Mouse (Mus musculus) olfactory bulb, adult 2 months (tissue): ENCODE measurements at regions not wholly inside any gene's neighbourhood (a gene's known extent, or its start where the extent isn't known, plus 50 kb on each side); places are given as distances from the start of the nearest gene placed in this dataset.
"Not testable (repeated sequence)": the region's sequence is repeated elsewhere in the genome, so short reads cannot be mapped to it uniquely, and the experiment has no call there.

ENCODE experiments used
- H3K27ac ChIP-seq: fragments of 200-500 bp; 2 replicates; pipeline ENCODE4 v1.5.1; 2012; ENCODE audit warnings: low read depth, low read length; ENCODE audit not compliant: insufficient read depth
- H3K4me1 ChIP-seq: fragments of 200-500 bp; 2 replicates; pipeline ENCODE4 v1.6.1; 2012; ENCODE audit warnings: low read length; ENCODE audit not compliant: control insufficient read depth, insufficient read depth
- H3K4me3 ChIP-seq: fragments of 200-500 bp; 2 replicates; pipeline ENCODE4 v1.5.1; 2012; ENCODE audit warnings: mild to moderate bottlenecking, low read depth, low read length, moderate library complexity; ENCODE audit not compliant: insufficient read depth
- CTCF ChIP-seq: fragments of 200-500 bp; IDR thresholded peaks from 2 replicates; pipeline ENCODE4 v1.5.1; 2012; ENCODE audit warnings: low read depth, mild to moderate bottlenecking, low read length, moderate library complexity; ENCODE audit not compliant: insufficient read depth
- POLR2A ChIP-seq: fragments of 200-500 bp; IDR thresholded peaks from 2 replicates; pipeline ENCODE4 v1.6.1; 2012; ENCODE audit warnings: mild to moderate bottlenecking, low read depth, low read length, moderate library complexity; ENCODE audit not compliant: insufficient read depth
- WGBS: fragments of 180-500 bp; shearing (Covaris S2); methylation state at CpG from one replicate; pipeline ENCODE4 v1.1.7; 2018; 5-methylcytosine and 5-hydroxymethylcytosine counted together

DNA sequence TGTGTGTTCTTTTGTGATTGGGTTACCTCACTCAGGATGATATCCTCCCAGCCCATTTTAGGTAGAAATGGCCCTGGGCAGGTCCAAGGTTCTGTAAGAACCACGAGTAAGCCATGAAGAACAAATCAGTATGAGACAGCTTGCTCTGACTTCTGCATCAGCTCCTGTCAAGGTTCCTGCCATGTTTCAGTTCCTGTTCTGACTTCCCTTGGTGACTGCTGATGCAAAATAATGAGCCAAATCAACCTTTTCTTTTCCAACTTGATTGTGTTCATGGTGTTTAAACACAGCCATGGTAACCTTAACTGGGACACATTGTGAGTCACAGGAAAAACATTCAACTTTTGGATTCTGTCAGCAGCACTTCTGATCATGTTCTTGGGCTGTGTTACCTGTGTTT is 667.4 kb upstream of the Igfbp7 start:
- H3K4me1 ChIP-seq: no peaks in the 10 kb centered on the region
- H3K4me3 ChIP-seq: no peak overlapping the region
- no peak overlapping the region for H3K27ac ChIP-seq
- TF ChIP-seq CTCF (no peak), POLR2A (no peak)
- WGBS: 48% methylated on average over 1 of the region's 1 CpGs

DNA sequence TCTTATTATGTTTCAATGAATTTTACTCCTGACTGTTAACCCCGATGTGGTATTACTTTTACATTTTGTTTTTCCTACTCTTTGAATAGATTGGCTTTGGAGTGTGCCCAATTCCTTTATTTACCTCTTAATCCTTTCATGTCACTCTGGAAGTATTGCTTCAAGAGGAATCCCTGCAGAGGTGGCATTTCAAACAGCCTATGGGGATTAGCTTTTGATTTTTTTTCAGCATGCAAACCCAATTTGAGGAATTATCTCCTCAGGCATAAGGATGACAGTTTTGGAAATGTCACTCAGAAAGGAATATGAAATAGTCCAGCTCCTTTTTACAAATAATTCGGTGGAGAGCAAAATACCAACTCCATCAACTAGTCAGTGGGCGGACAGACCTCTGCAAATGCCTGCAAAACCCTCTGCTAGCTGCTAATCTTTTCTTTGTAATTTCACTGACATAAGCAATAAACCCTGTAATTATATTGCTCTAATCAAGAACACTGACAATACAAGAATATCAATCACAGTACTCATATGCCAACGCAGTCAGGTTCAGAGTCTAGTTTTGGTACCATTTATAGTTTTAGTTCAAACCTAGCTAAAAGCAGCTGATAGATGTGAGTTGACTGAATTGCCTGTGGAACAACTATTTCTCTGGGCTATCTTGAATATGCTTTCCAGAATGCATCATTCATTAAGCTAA is 624.9 kb upstream of the Igfbp7 start:
- Histone ChIP-seq H3K27ac (no peak overlapping the region), H3K4me1 (no peaks in the 10 kb centered on the region), H3K4me3 (no peak overlapping the region)
- TF ChIP-seq CTCF (no peak), POLR2A (no peak)
- WGBS: 43% methylated on average over 4 of the region's 4 CpGs

DNA sequence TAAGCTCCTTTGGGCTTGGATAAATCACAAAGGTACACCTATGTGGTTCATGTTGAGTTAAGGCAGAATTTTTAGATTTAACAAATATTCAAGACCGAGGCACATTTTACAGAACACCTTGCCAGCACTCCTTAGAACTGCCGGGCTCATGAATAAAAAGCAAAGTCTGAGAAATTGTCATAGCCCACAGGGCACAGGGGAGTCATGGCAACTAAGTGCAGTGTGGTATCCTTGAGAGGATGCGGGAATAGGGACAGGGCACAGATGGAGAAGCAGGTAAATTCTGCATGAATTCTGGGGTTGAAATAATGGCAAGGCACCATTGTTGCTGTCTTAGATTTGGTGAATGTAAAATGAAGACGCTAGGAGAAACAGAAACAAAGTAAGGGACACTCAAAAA is 609.7 kb upstream of the Igfbp7 start:
- TF ChIP-seq CTCF (no peak), POLR2A (no peak)
- 85% methylated on average over 4 of the region's 4 CpGs for WGBS
- no peak overlapping the region for H3K27ac ChIP-seq
- H3K4me3 ChIP-seq: no peak overlapping the region
- no peaks in the 10 kb centered on the region for H3K4me1 ChIP-seq

DNA sequence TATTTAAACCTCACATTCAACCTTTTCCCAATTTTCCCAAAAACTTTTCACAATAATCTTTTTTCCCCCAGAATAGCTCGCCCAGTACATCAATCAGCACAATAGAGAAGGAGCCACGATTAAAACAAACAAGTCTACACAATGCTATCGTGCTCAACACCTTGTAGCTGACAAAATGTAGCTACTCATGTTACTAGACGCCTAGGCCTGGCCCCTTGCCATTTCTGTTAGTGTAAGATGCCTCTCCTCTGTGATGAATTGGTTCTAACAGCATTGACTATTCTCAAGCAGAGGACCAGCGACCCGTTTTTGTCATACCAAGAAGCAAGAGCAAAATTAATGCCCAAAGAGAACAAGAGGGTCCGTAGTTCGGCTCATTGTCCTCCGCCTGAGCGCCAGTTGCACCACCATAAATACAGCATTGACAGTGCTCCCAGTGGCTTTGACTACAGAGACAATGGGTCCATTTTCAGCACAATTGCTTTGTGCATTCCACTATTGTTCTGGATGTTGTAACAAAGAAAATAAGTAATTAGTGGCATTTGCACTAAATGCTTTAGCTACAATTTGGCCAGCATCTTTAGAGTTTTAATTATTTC is 578.7 kb upstream of the Igfbp7 start:
- WGBS: 47% methylated on average over 10 of the region's 10 CpGs
- no peak for TF ChIP-seq CTCF
- TF ChIP-seq POLR2A: no peak
- no peak overlapping the region for H3K4me3 ChIP-seq
- no peak overlapping the region for H3K27ac ChIP-seq
- no peaks in the 10 kb centered on the region for H3K4me1 ChIP-seq

DNA sequence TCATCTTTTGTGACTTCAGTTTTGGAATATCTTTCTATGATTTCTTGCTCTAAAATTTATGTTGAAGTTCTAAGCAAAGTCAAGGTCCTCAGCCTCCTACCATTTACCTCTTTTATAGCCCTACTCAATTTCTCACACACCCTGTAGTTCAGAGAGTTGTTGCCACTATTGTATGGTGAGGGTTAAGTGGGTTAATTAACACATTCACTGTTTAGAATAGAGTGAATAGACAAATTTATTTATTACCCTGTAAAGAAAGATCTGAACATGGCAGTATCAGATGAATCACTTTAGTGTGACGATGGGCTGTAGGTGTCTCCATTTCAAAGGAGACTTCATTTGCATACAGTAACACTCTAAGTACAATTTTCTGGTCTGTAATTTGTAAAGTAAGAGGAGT is 577.4 kb upstream of the Igfbp7 start:
- Histone ChIP-seq H3K4me3 (no peak overlapping the region), H3K4me1 (no peaks in the 10 kb centered on the region), H3K27ac (no peak overlapping the region)
- no peak for TF ChIP-seq CTCF
- no peak for TF ChIP-seq POLR2A
- 60% methylated on average over 1 of the region's 1 CpGs for WGBS

DNA sequence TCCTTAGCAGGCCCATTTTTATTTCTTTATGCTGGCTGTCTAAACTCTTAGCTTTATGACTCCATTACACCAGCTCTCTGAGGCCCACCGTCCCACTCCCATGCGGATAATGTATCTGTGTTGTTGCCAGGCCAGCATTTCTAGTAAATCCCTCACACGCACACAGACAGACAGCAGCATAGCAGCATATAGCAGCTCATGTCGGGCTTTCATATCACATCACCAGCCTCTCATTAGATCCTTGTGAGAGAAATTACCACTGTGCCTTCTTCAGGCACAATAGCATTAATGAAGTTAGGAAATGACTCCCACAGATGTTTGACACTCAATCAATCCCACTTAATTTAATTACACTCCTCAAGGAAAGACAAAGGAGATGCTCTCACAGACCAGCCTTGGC is 532.2 kb upstream of the Igfbp7 start:
- not testable (repeated sequence) for H3K27ac ChIP-seq, H3K4me3 ChIP-seq, H3K4me1 ChIP-seq
- WGBS: 72% methylated on average over 4 of the region's 4 CpGs

DNA sequence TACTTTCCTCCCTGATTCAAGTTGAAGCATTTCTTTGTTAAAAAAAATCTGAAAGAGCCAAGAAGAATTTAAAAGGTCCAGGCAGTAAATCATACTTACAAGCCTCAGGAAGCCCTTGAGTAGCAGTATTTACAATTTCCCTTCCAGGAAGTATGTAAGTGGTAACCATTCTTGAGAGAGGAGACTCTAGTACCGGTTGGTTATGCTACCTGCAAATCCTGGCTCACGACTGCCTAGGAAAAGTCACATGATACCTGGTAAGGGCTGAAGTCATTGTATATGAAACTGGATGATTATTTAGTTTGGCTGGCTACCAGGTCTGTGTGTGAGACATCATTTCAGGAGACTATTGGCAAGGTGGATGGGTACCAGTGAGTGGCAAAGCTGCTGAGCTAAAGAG is 524.0 kb upstream of the Igfbp7 start:
- Histone ChIP-seq H3K27ac (no peak overlapping the region), H3K4me1 (no peaks in the 10 kb centered on the region), H3K4me3 (no peak overlapping the region)
- WGBS: 84% methylated on average over 2 of the region's 2 CpGs
- TF ChIP-seq POLR2A (no peak), CTCF (no peak)

DNA sequence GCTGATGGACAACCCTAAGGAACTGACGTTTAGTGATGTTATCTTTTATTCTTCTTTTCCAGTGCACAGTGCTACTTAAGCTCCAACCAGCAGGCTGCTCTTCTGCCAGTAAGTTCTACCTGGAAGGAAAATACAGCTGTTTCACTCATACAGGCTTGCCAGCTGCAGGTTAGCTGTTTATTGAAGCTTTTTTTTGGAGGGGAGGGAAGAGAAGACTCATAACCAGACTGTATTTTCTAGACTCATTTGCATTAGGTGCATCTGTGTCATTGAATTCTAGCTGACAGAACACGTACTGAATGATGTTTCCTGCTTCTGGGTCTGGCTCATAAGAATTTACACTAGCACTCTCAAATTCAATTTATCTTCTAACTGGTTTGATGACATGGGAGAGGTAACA is 513.3 kb upstream of the Igfbp7 start:
- no peaks in the 10 kb centered on the region for H3K4me1 ChIP-seq
- H3K4me3 ChIP-seq: no peak overlapping the region
- TF ChIP-seq CTCF (no peak), POLR2A (no peak)
- H3K27ac ChIP-seq: no peak overlapping the region
- WGBS: 68% methylated on average over 2 of the region's 2 CpGs

DNA sequence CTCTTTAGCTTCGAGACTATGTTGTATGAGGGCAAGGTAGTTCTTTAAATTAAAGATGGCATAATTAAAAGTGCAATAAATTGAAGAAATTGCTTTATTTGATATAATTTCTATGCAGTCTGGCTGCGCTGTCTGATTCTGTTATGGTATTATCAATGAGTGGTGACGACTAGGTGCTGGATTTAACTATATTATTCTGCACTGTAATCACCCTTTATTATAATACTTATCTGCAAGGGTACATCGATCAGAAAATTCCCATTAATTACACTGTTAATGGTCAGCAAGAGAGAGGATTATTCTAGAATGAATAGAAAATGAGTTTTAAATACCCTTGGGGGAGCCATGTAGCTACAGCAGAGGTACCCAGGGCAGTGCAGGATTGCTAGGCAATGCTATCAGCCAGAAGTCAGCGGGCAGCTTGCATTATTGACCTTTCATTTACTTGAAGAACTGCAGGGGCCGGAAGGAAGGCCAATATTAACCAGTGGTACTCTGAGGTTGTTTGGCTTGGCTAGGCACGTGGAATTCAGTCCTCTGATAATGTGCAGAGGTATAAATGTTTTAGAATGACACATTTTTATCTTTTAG is 509.3 kb upstream of the Igfbp7 start:
- WGBS: 75% methylated on average over 7 of the region's 7 CpGs
- no peak overlapping the region for H3K27ac ChIP-seq
- no peak overlapping the region for H3K4me3 ChIP-seq
- no peaks in the 10 kb centered on the region for H3K4me1 ChIP-seq
- TF ChIP-seq POLR2A (no peak), CTCF (no peak)

DNA sequence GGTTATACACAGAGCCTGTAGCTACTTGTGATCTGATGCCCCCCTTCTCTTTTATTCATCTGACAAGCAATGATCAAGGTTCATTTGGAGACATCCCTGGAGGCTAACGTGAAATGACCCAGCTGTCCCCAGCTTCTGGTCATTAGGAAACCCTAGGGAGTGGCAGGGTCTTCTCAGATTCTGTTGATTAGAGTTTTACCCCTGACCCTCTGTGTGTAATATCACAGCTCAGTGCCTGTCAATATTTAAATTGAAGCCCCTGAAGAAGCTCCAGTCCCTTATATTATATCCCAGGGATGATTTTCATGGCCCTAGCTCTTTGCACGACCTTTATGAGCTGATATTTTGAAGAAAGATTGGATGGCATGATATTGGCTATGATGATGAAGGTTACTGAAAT is 508.5 kb upstream of the Igfbp7 start:
- H3K4me3 ChIP-seq: no peak overlapping the region
- 82% methylated on average over 2 of the region's 2 CpGs for WGBS
- no peak for TF ChIP-seq CTCF
- no peak for TF ChIP-seq POLR2A

More for the DNA sequence above, 508.5 kb upstream of the Igfbp7 start:
- no peaks in the 10 kb centered on the region for H3K4me1 ChIP-seq
- H3K27ac ChIP-seq: no peak overlapping the region
